Mouse (Mus musculus): ENCODE results near the gene Abca3. TPM values are rescaled to one million over a fixed set of nuclear protein-coding genes. Genes with fewer than 3 reads are reported as not detected.
A peak's percentile ranks its signal among the peaks of the same experiment; 100 is the strongest.

The Abca3 gene
- polyA plus RNA-seq, 1 experiment from 2014 or later = 14.7 TPM

GRCm38 (mm10) chr17:24391149-24391548 is 39.4 kb downstream of the Abca3 start:
- Histone ChIP-seq H3K4me3 (no peak overlapping the region), H3K4me2 (no peak overlapping the region), H3K4me1 (no peaks in the 10 kb centered on the region), H3K9ac (no peak overlapping the region), H3K36me3 (ENCODE audit: poor library complexity, severe bottlenecking) (peaks cover 64% of the 10 kb centered on the region), H3K9me3 (replicated peaks) (no peaks in the 10 kb centered on the region), H3K27me3 (no peaks in the 10 kb centered on the region), H3K27ac (no peak overlapping the region)
- WGBS = 64% methylated on average over 8 of the region's 8 CpGs
- ATAC-seq = no peak

- peaks cover 61% of the 10 kb centered on the region for H3K36me3 ChIP-seq (ENCODE audit: poor library complexity, severe bottlenecking)
- no peaks in the 10 kb centered on the region for H3K4me1 ChIP-seq
- no peaks in the 10 kb centered on the region for H3K9me3 ChIP-seq (replicated peaks)
- H3K4me2 ChIP-seq = no peak overlapping the region
- H3K27ac ChIP-seq = no peak overlapping the region
- no peak for ATAC-seq
- no peaks in the 10 kb centered on the region for H3K27me3 ChIP-seq
- no peak overlapping the region for H3K9ac ChIP-seq
- H3K4me3 ChIP-seq = no peak overlapping the region
- 39% methylated on average over 4 of the region's 4 CpGs for WGBS
These were observed 41.8 kb downstream of the Abca3 start for GRCm38 (mm10) chr17:24393527-24393926.

GRCm38 (mm10) chr17:24394456-24394855 is 42.7 kb downstream of the Abca3 start:
- no peak for ATAC-seq
- Histone ChIP-seq H3K4me2 (no peak overlapping the region), H3K27ac (no peak overlapping the region), H3K36me3 (ENCODE audit: poor library complexity, severe bottlenecking) (peaks cover 58% of the 10 kb centered on the region), H3K9me3 (replicated peaks) (no peaks in the 10 kb centered on the region), H3K4me1 (no peaks in the 10 kb centered on the region), H3K4me3 (no peak overlapping the region), H3K27me3 (no peaks in the 10 kb centered on the region), H3K9ac (no peak overlapping the region)
- 89% methylated on average over 7 of the region's 7 CpGs for WGBS

- Histone ChIP-seq H3K27ac (no peak overlapping the region), H3K4me1 (no peaks in the 10 kb centered on the region), H3K4me3 (no peak overlapping the region), H3K9me3 (replicated peaks) (no peaks in the 10 kb centered on the region), H3K27me3 (no peaks in the 10 kb centered on the region), H3K4me2 (no peak overlapping the region), H3K9ac (no peak overlapping the region), H3K36me3 (ENCODE audit: poor library complexity, severe bottlenecking) (peaks cover 88% of the 10 kb centered on the region)
- ATAC-seq = no peak
- 89% methylated on average over 3 of the region's 3 CpGs for WGBS
These were observed 50.6 kb downstream of the Abca3 start for GRCm38 (mm10) chr17:24402371-24402770.

- Histone ChIP-seq H3K9me3 (replicated peaks) (no peaks in the 10 kb centered on the region), H3K4me3 (no peak overlapping the region), H3K27ac (no peak overlapping the region), H3K9ac (no peak overlapping the region), H3K27me3 (no peaks in the 10 kb centered on the region), H3K4me2 (no peak overlapping the region), H3K4me1 (no peaks in the 10 kb centered on the region), H3K36me3 (ENCODE audit: poor library complexity, severe bottlenecking) (peaks cover 87% of the 10 kb centered on the region)
- 89% methylated on average over 12 of the region's 12 CpGs for WGBS
- no peak for ATAC-seq
These were observed 55.5 kb downstream of the Abca3 start for GRCm38 (mm10) chr17:24407116-24407803.

GRCm38 (mm10) chr17:24413557-24414211 is 61.9 kb downstream of the Abca3 start:
- WGBS = 35% methylated on average over 22 of the region's 22 CpGs
- Histone ChIP-seq H3K4me3 (peak overlapping the region; percentile 94), H3K4me2 (peak overlapping the region; percentile 96)

GRCm38 (mm10) chr17:24414230-24414976 is 62.7 kb downstream of the Abca3 start, which contains the start of gene Rnps1:
TSS of gene Rnps1 (plus strand) at chr17:24414565.
- no peaks in the 10 kb centered on the region for H3K27me3 ChIP-seq
- peak; percentile 97 for ATAC-seq
- H3K4me1 ChIP-seq = peaks cover 41% of the 10 kb centered on the region
- H3K4me2 ChIP-seq = peak within 1 kb of the TSS; percentile 96
- no peaks in the 10 kb centered on the region for H3K9me3 ChIP-seq (replicated peaks)
- peak within 1 kb of the TSS; percentile 95 for H3K9ac ChIP-seq
- peak within 1 kb of the TSS; percentile 92 for H3K27ac ChIP-seq
- under 1% methylated on average over 64 of the region's 64 CpGs for WGBS
- peaks cover 45% of the 10 kb centered on the region for H3K36me3 ChIP-seq (ENCODE audit: poor library complexity, severe bottlenecking)
- peak within 1 kb of the TSS; percentile 94 for H3K4me3 ChIP-seq

More at GRCm38 (mm10) chr17:24413557-24414211, 61.9 kb downstream of the Abca3 start:
- Histone ChIP-seq H3K27me3 (no peaks in the 10 kb centered on the region), H3K9me3 (replicated peaks) (no peaks in the 10 kb centered on the region), H3K4me1 (peaks cover 41% of the 10 kb centered on the region), H3K36me3 (ENCODE audit: poor library complexity, severe bottlenecking) (peaks cover 45% of the 10 kb centered on the region), H3K9ac (peak overlapping the region; percentile 59), H3K27ac (peak overlapping the region; percentile 65)
- peak; percentile 17; the same call in 1 of the 2 replicates for ATAC-seq

- H3K4me3 ChIP-seq = peak overlapping the region; percentile 94
- H3K27me3 ChIP-seq = no peaks in the 10 kb centered on the region
- under 1% methylated on average over 21 of the region's 21 CpGs for WGBS
- H3K36me3 ChIP-seq (ENCODE audit: poor library complexity, severe bottlenecking) = peaks cover 45% of the 10 kb centered on the region
- ATAC-seq = peak; percentile 1; the same call in 1 of the 2 replicates
- peak overlapping the region; percentile 96 for H3K4me2 ChIP-seq
- peaks cover 41% of the 10 kb centered on the region for H3K4me1 ChIP-seq
- H3K9ac ChIP-seq = peak overlapping the region; percentile 95
- H3K27ac ChIP-seq = peak overlapping the region; percentile 92
- H3K9me3 ChIP-seq (replicated peaks) = no peaks in the 10 kb centered on the region
These were observed 63.3 kb downstream of the Abca3 start for GRCm38 (mm10) chr17:24415011-24415410.

GRCm38 (mm10) chr17:24416051-24416652 is 64.4 kb downstream of the Abca3 start:
- H3K9ac ChIP-seq = peak overlapping the region; percentile 95
- H3K27me3 ChIP-seq = no peaks in the 10 kb centered on the region
- peaks cover 41% of the 10 kb centered on the region for H3K4me1 ChIP-seq
- peak overlapping the region; percentile 94 for H3K4me3 ChIP-seq
- H3K9me3 ChIP-seq (replicated peaks) = no peaks in the 10 kb centered on the region
- H3K36me3 ChIP-seq (ENCODE audit: poor library complexity, severe bottlenecking) = peaks cover 48% of the 10 kb centered on the region
- peak overlapping the region; percentile 96 for H3K4me2 ChIP-seq
- 91% methylated on average over 3 of the region's 3 CpGs for WGBS
- no peak for ATAC-seq
- H3K27ac ChIP-seq = no peak overlapping the region

GRCm38 (mm10) chr17:24423114-24423513 is 71.4 kb downstream of the Abca3 start:
- H3K4me2 ChIP-seq = no peak overlapping the region
- 94% methylated on average over 4 of the region's 4 CpGs for WGBS
- H3K9me3 ChIP-seq (replicated peaks) = no peaks in the 10 kb centered on the region
- H3K9ac ChIP-seq = no peak overlapping the region
- no peak overlapping the region for H3K4me3 ChIP-seq
- H3K27ac ChIP-seq = no peak overlapping the region
- H3K4me1 ChIP-seq = peaks cover 14% of the 10 kb centered on the region
- no peak for ATAC-seq
- no peaks in the 10 kb centered on the region for H3K27me3 ChIP-seq
- H3K36me3 ChIP-seq (ENCODE audit: poor library complexity, severe bottlenecking) = peaks cover 73% of the 10 kb centered on the region

- no peak overlapping the region for H3K4me3 ChIP-seq
- ATAC-seq = no peak
- H3K9me3 ChIP-seq (replicated peaks) = no peaks in the 10 kb centered on the region
- no peaks in the 10 kb centered on the region for H3K27me3 ChIP-seq
- peaks cover 14% of the 10 kb centered on the region for H3K4me1 ChIP-seq
- no peak overlapping the region for H3K27ac ChIP-seq
- 94% methylated on average over 5 of the region's 5 CpGs for WGBS
- no peak overlapping the region for H3K9ac ChIP-seq
- H3K4me2 ChIP-seq = no peak overlapping the region
- H3K36me3 ChIP-seq (ENCODE audit: poor library complexity, severe bottlenecking) = peaks cover 59% of the 10 kb centered on the region
These were observed 72.7 kb downstream of the Abca3 start for GRCm38 (mm10) chr17:24424489-24424888.

All from forebrain, embryonic 13.5 days (tissue).